Mouse (Mus musculus) liver, embryonic 15.5 days (tissue): ENCODE measurements around the gene Axin1. TPM values are rescaled to one million over a fixed set of nuclear protein-coding genes. Genes with fewer than 3 reads are reported as not detected.

Source experiments
- ATAC-seq: fragments of 200-750 bp; cut with Nextera tagmentation; 2 replicates; pipeline ENCODE4 v1.8.0; 2017; ENCODE audit warnings: moderate number of reproducible peaks, mild to moderate bottlenecking, moderate library complexity; ENCODE audit not compliant: insufficient read depth
- H3K27ac ChIP-seq: fragments of 300-500 bp; sonication (generic); replicated peaks from 2 replicates; pipeline ENCODE4 v1.5.1; 2015; ENCODE audit warnings: mild to moderate bottlenecking, inconsistent platforms
- H3K27me3 ChIP-seq: fragments of 300-500 bp; sonication (generic); 2 replicates; pipeline ENCODE4 v1.6.1; 2015; ENCODE audit warnings: mild to moderate bottlenecking, inconsistent platforms
- H3K36me3 ChIP-seq: fragments of 300-500 bp; sonication (generic); replicated peaks from 2 replicates; pipeline ENCODE4 v1.6.1; 2015; ENCODE audit warnings: moderate library complexity, mild to moderate bottlenecking, inconsistent platforms
- H3K4me1 ChIP-seq: fragments of 300-500 bp; sonication (generic); replicated peaks from 2 replicates; pipeline ENCODE4 v1.6.1; 2015; ENCODE audit warnings: inconsistent platforms
- H3K4me2 ChIP-seq: fragments of 300-500 bp; sonication (generic); 2 replicates; pipeline ENCODE4 v1.6.1; 2015; ENCODE audit warnings: moderate library complexity, mild to moderate bottlenecking, inconsistent platforms
- H3K4me3 ChIP-seq: fragments of 300-500 bp; sonication (generic); replicated peaks from 2 replicates; pipeline ENCODE4 v1.5.1; 2015; ENCODE audit warnings: mild to moderate bottlenecking, inconsistent platforms
- H3K9ac ChIP-seq: fragments of 300-500 bp; sonication (generic); 2 replicates; pipeline ENCODE4 v1.6.1; 2015; ENCODE audit warnings: moderate library complexity, mild to moderate bottlenecking, inconsistent platforms
- H3K9me3 ChIP-seq: fragments of 300-500 bp; sonication (generic); replicated peaks from 2 replicates; pipeline ENCODE4 v1.6.1; 2016; ENCODE audit warnings: inconsistent platforms
- WGBS: fragments of 180-500 bp; shearing (Covaris S2); methylation state at CpG from one replicate; pipeline ENCODE4 v1.1.7; 2015; ENCODE audit warnings: mixed read lengths; ENCODE audit not compliant: insufficient replicate concordance; 5-methylcytosine and 5-hydroxymethylcytosine counted together
- polyA plus RNA-seq: library from polyadenylated mRNA; unstranded; fragments of >200 nt; fragmentation: Nextera tagmentation; extraction: Ambion mirVana; gene quantifications from 2 replicates; pipeline ENCODE4 v1.2.1, GENCODE M21; 2015

The Axin1 gene
- polyA plus RNA-seq, 1 experiment from 2014 or later: 7.1 TPM

- Histone ChIP-seq H3K4me3 (peak overlapping the region; percentile 71), H3K4me2 (peak overlapping the region; percentile 98), H3K9me3 (no peaks in the 10 kb centered on the region), H3K27me3 (no peaks in the 10 kb centered on the region), H3K36me3 (no peaks in the 10 kb centered on the region), H3K4me1 (peaks cover 54% of the 10 kb centered on the region), H3K27ac (peak overlapping the region; percentile 78), H3K9ac (peak overlapping the region; percentile 63)
- ATAC-seq: peak; percentile 70
- WGBS: under 1% methylated on average over 32 of the region's 32 CpGs
Observed at GRCm38 (mm10) chr17:26243471-26244100, 105.1 kb downstream of the Axin1 start.

GRCm38 (mm10) chr17:26244101-26244841 is 105.8 kb downstream of the Axin1 start, which contains the start of gene Fam234a:
Gene Fam234a, minus strand, starts transcription at chr17:26244242.
- H3K4me3 ChIP-seq: peak within 1 kb of the TSS; percentile 71
- H3K9me3 ChIP-seq: no peaks in the 10 kb centered on the region
- H3K36me3 ChIP-seq: no peaks in the 10 kb centered on the region
- ATAC-seq: peak; percentile 94
- peaks cover 49% of the 10 kb centered on the region for H3K4me1 ChIP-seq
- no peaks in the 10 kb centered on the region for H3K27me3 ChIP-seq
- H3K4me2 ChIP-seq: peak within 1 kb of the TSS; percentile 98
- peak within 1 kb of the TSS; percentile 78 for H3K27ac ChIP-seq
- H3K9ac ChIP-seq: peak within 1 kb of the TSS; percentile 63
- 5% methylated on average over 33 of the region's 33 CpGs for WGBS

Other genes starting within 250 kb of the Axin1 start
- gene Rab40c, start 219.0 kb upstream of the Axin1 start, polyA plus RNA-seq: 6.6 and 8.4 TPM in 2 replicates
- gene Pigq, start 193.8 kb upstream of the Axin1 start, polyA plus RNA-seq: 156 and 174 TPM in 2 replicates
- 6.1 and 6.7 TPM in 2 replicates for gene Nhlrc4, start 193.7 kb upstream of the Axin1 start, polyA plus RNA-seq
- gene A930017K11Rik, start 186.1 kb upstream of the Axin1 start, polyA plus RNA-seq: 0.23 and 0.37 TPM in 2 replicates
- 9.7 and 11.4 TPM in 2 replicates for gene Capn15, start 152.9 kb upstream of the Axin1 start, polyA plus RNA-seq
- 2.1 and 2.3 TPM in 2 replicates for gene Rab11fip3, start 69.1 kb upstream of the Axin1 start, polyA plus RNA-seq
- gene Decr2, start 48.4 kb upstream of the Axin1 start, polyA plus RNA-seq: 14.7 and 17.2 TPM in 2 replicates
- 34.6 and 35.5 TPM in 2 replicates for gene Nme4, start 43.1 kb upstream of the Axin1 start, polyA plus RNA-seq
- gene Tmem8, start 25.4 kb upstream of the Axin1 start, polyA plus RNA-seq: 1.5 and 1.7 TPM in 2 replicates
- gene Mrpl28, start 15.2 kb upstream of the Axin1 start, polyA plus RNA-seq: 120 and 124 TPM in 2 replicates
- 72.3 and 75.1 TPM in 2 replicates for gene Pdia2, start 60.4 kb downstream of the Axin1 start, polyA plus RNA-seq
- gene Rgs11, start 64.3 kb downstream of the Axin1 start, polyA plus RNA-seq: 0.24 and 0.36 TPM in 2 replicates
- 14.4 and 15.3 TPM in 2 replicates for gene Arhgdig, start 69.1 kb downstream of the Axin1 start, polyA plus RNA-seq
- 16.4 and 18.3 TPM in 2 replicates for gene Fam234a, start 105.6 kb downstream of the Axin1 start, polyA plus RNA-seq
- 28.9 and 29.0 TPM in 2 replicates for gene Luc7l, start 114.2 kb downstream of the Axin1 start, polyA plus RNA-seq